Comparison of ENCODE assay signal across 9 mouse cellular contexts in genomic region chr7:99876345-99876744, GRCm38 (mm10). TPM values are rescaled to one million over a fixed set of nuclear protein-coding genes. Genes with fewer than 3 reads are reported as not detected.
DNase-seq lines count a peak whose midpoint lies in the region; ATAC-seq and TF ChIP-seq lines count a peak whose summit lies in the region.
"Had no signal": no experiment of that assay in that cellular context is flagged by ENCODE, and none has a peak within 500 bp of the region (broad histone marks: within the 10 kb centered on the region; RNA-seq: fewer than 3 reads in every experiment).

No protein-coding gene starts in this region.

- peaks cover 0 to 2% of the 10 kb centered on the region in 2 experiments; a peak in 1 of 4 replicates for H3K4me1 ChIP-seq in CH12.LX (ENCODE audit: control insufficient read depth in 1 of 2, insufficient read depth in 2 of 2)
- H3K4me1 ChIP-seq in embryonic facial prominence, embryonic 11.5 days (ENCODE audit: control insufficient read depth, insufficient read depth, low read length): no peaks in the 10 kb centered on the region
- H3K4me1 ChIP-seq: lung, embryonic 15.5 days had no signal

- H3K27ac ChIP-seq in CH12.LX (ENCODE audit: insufficient read depth, low read depth): no peak overlapping the region
- H3K27ac ChIP-seq in embryonic facial prominence, embryonic 11.5 days (replicated peaks; ENCODE audit: low read depth, low read length): no peak overlapping the region
- H3K27ac ChIP-seq: lung, embryonic 15.5 days had no signal

- no peak overlapping the region for H3K9ac ChIP-seq in CH12.LX (ENCODE audit: insufficient read depth, low read depth)
- no peak overlapping the region for H3K9ac ChIP-seq in embryonic facial prominence, embryonic 11.5 days (replicated peaks; ENCODE audit: low read length)
- H3K9ac ChIP-seq: lung, embryonic 15.5 days had no signal

- ATAC-seq in embryonic facial prominence, embryonic 11.5 days (replicated peaks; ENCODE audit: insufficient number of reproducible peaks, low FRiP score, low TSS enrichment, low read depth): 0 out of 2 replicates have a peak, but pooled peaks have one; percentile 34

- H3K36me3 ChIP-seq in CH12.LX (replicated peaks in 1 of 2; ENCODE audit: control insufficient read depth in 1 of 2, insufficient read depth in 1 of 2, low read length in 1 of 2): no peaks in the 10 kb centered on the region
- H3K36me3 ChIP-seq in embryonic facial prominence, embryonic 11.5 days (replicated peaks; ENCODE audit: control insufficient read depth, insufficient read depth, low read depth, low read length): no peaks in the 10 kb centered on the region
- H3K36me3 ChIP-seq: lung, embryonic 15.5 days had no signal

- H3K27me3 ChIP-seq in CH12.LX (replicated peaks): no peaks in the 10 kb centered on the region
- H3K27me3 ChIP-seq in embryonic facial prominence, embryonic 11.5 days (ENCODE audit: control insufficient read depth, insufficient read depth, low read length): no peaks in the 10 kb centered on the region
- H3K27me3 ChIP-seq: lung, embryonic 15.5 days had no signal

- peak; percentile 97 for TF ChIP-seq RAD21 in CH12.LX (IDR thresholded peaks at IDR 0.05; ENCODE audit: low read depth, low read length)

- TF ChIP-seq POLR2A in CH12.LX (IDR thresholded peaks at IDR 0.05; ENCODE audit: low read depth, low read length): no peak

- no peak overlapping the region for H3K4me3 ChIP-seq in CH12.LX (replicated peaks in 1 of 3; ENCODE audit: low read depth in 2 of 3, low read length in 2 of 3, poor library complexity in 1 of 3)
- H3K4me3 ChIP-seq in embryonic facial prominence, embryonic 11.5 days (ENCODE audit: low read depth, low read length): no peak overlapping the region
- H3K4me3 ChIP-seq: lung, embryonic 15.5 days had no signal

- H3K9me3 ChIP-seq in CH12.LX (replicated peaks; ENCODE audit: low read length): no peaks in the 10 kb centered on the region
- H3K9me3 ChIP-seq in embryonic facial prominence, embryonic 11.5 days (replicated peaks; ENCODE audit: control insufficient read depth, low read length): no peaks in the 10 kb centered on the region
- H3K9me3 ChIP-seq: lung, embryonic 15.5 days had no signal

- H3K4me2 ChIP-seq in CH12.LX (ENCODE audit: insufficient read depth, low read depth, poor library complexity, severe bottlenecking): no peak overlapping the region
- no peak overlapping the region for H3K4me2 ChIP-seq in embryonic facial prominence, embryonic 11.5 days (ENCODE audit: low read depth, low read length)
- H3K4me2 ChIP-seq: lung, embryonic 15.5 days had no signal

- no peaks in the 10 kb centered on the region for H3K79me2 ChIP-seq in CH12.LX (replicated peaks; ENCODE audit: control insufficient read depth, extremely low read depth, insufficient read depth, poor library complexity, severe bottlenecking)

- peak; percentile 87 for DNase-seq in CH12.LX (ENCODE audit: extremely low read depth)
- DNase-seq in adrenal gland, postnatal 36 days: peak; percentile 87 to 90
- peak; percentile 90 for DNase-seq in embryonic facial prominence, embryonic 11.5 days (ENCODE audit: low spot score)
- peak; percentile 73 for DNase-seq in heart, adult 8-10 months (ENCODE audit: low spot score)
- peak; percentile 70 to 91 for DNase-seq in kidney, postnatal 25 days
- DNase-seq in lung, adult 18-20 months: peak; percentile 67 to 75
- DNase-seq in ovary, postnatal 10 days (ENCODE audit: low spot score): peak; percentile 60
- DNase-seq in thymus, postnatal 0 days (ENCODE audit: low spot score): peak; percentile 91

- TF ChIP-seq CTCF in CH12.LX (conservative IDR thresholded peaks at IDR 0.05 in 1 of 2, IDR thresholded peaks at IDR 0.05 in 1 of 2; ENCODE audit: low read depth in 2 of 2, low read length in 2 of 2): peak; percentile 72 to 98

- in situ Hi-C loops in CH12.LX (cut with MboI; ENCODE audit: low pct_ligation_motif_present, low pct_unique_long_range_greater_than_20kb, low sequenced_read_pairs): loop anchor here (5.0 kb wide), 1 partner anchor 259 kb away; no protein-coding TSS in a partner anchor

- dilution Hi-C loops in CH12.LX (cut with MboI; ENCODE audit: extremely low pct_ligation_motif_present, extremely low pct_unique_long_range_greater_than_20kb, low sequenced_read_pairs): no loop called here

- WGBS in embryonic facial prominence, embryonic 11.5 days: 1% methylated on average over 3 of the region's 3 CpGs

- no peak for TF ChIP-seq EP300 in CH12.LX (IDR thresholded peaks at IDR 0.05; ENCODE audit: low read length)

TF ChIP-seq in CH12.LX, 34 proteins besides CTCF, POLR2A, EP300 and RAD21:
- TF ChIP-seq MYC (IDR thresholded peaks at IDR 0.05; ENCODE audit: low read depth, low read length): 0 out of 2 replicates have a peak, but pooled peaks have one; percentile 25
- TF ChIP-seq CHD1 (IDR thresholded peaks at IDR 0.05; ENCODE audit: low read depth, low read length): no peak
- TF ChIP-seq MXI1 (IDR thresholded peaks at IDR 0.05; ENCODE audit: low read depth, low read length): no peak
- no peak for TF ChIP-seq TCF12 (IDR thresholded peaks at IDR 0.05; ENCODE audit: low read depth, low read length)
- TF ChIP-seq USF1 (IDR thresholded peaks at IDR 0.05; ENCODE audit: low read depth, low read length): no peak
- no peak for TF ChIP-seq E2F4 (IDR thresholded peaks at IDR 0.05; ENCODE audit: insufficient replicate concordance, low read depth, low read length)
- no peak for TF ChIP-seq HCFC1 (IDR thresholded peaks at IDR 0.05; ENCODE audit: low read depth, low read length)
- no peak for TF ChIP-seq POLR2AphosphoS2 (IDR thresholded peaks at IDR 0.05; ENCODE audit: low read depth, low read length)
- no peak for TF ChIP-seq JUND (conservative IDR thresholded peaks at IDR 0.05; ENCODE audit: low read depth, low read length)
- no peak for TF ChIP-seq ETS1 (conservative IDR thresholded peaks at IDR 0.05; ENCODE audit: low read depth, low read length)
- no peak for TF ChIP-seq MAFK (IDR thresholded peaks at IDR 0.05; ENCODE audit: insufficient replicate concordance, low read length)
- TF ChIP-seq PAX5 (IDR thresholded peaks at IDR 0.05; ENCODE audit: low read length): no peak
- TF ChIP-seq JUN (IDR thresholded peaks at IDR 0.05; ENCODE audit: insufficient read depth, low read depth, low read length): no peak
- peak; percentile 93 for TF ChIP-seq SMC3 (IDR thresholded peaks at IDR 0.05; ENCODE audit: low read depth, low read length)
- TF ChIP-seq ZMIZ1 (IDR thresholded peaks at IDR 0.05; ENCODE audit: low read depth, low read length): no peak
- TF ChIP-seq ZNF384 (IDR thresholded peaks at IDR 0.05; ENCODE audit: low read depth, low read length): no peak
- TF ChIP-seq BHLHE40 (IDR thresholded peaks at IDR 0.05; ENCODE audit: low read depth, low read length): no peak
- TF ChIP-seq KAT2A (IDR thresholded peaks at IDR 0.05; ENCODE audit: insufficient replicate concordance, low read length): no peak
- TF ChIP-seq NRF1 (IDR thresholded peaks at IDR 0.05; ENCODE audit: low read depth, low read length): no peak
- TF ChIP-seq MEF2A (IDR thresholded peaks at IDR 0.05; ENCODE audit: borderline replicate concordance, low read depth, low read length): no peak
- TF ChIP-seq TBP (conservative IDR thresholded peaks at IDR 0.05; ENCODE audit: low read depth, low read length): no peak
- TF ChIP-seq UBTF (IDR thresholded peaks at IDR 0.05; ENCODE audit: low read depth, low read length): no peak
- peak; percentile 72 for TF ChIP-seq ZC3H11A (IDR thresholded peaks at IDR 0.05; ENCODE audit: low read depth, low read length)
- no peak for TF ChIP-seq ZKSCAN1 (IDR thresholded peaks at IDR 0.05; ENCODE audit: borderline replicate concordance, low read depth, low read length)
- TF ChIP-seq IRF4 (IDR thresholded peaks at IDR 0.05; ENCODE audit: low read depth, low read length): 0 out of 2 replicates have a peak, but pooled peaks have one; percentile 25

RNA-seq across cellular contexts. Expression of gene Spcs2, which starts 13.1 kb away (rescaled TPM):
- total RNA-seq in CH12.LX (2012; rRNA removed): 203 and 247 TPM in 2 replicates
- 268 and 272 TPM in 2 replicates for total RNA-seq in CH12.LX (2014; rRNA removed)
- polyA plus RNA-seq in CH12.LX (2012; ENCODE audit: insufficient read length, low read depth): 232 and 242 TPM in 2 replicates
- total RNA-seq in adrenal gland, postnatal 36 days (2021): 100 to 1,000 TPM; 181 to 214 TPM
- 350 and 360 TPM in 2 replicates for polyA plus RNA-seq in embryonic facial prominence, embryonic 11.5 days (2014; fragmentation: Nextera tagmentation; extraction: Ambion mirVana)
- 10 to 100 TPM; 60.3 to 67.9 (median 63.1) TPM for total RNA-seq in heart, adult 8-10 months (2022)
- 491 and 521 TPM in 2 replicates for polyA plus RNA-seq in thymus, postnatal 0 days (2015; fragmentation: Nextera tagmentation; extraction: Ambion mirVana)

RNA-seq across cellular contexts. Expression of gene Xrra1, which starts 17.4 kb away (rescaled TPM):
- total RNA-seq in CH12.LX (2012; rRNA removed) (0.25 and 0.59 TPM in 2 replicates), CH12.LX (2014; rRNA removed) (0.17 and 0.39 TPM in 2 replicates)
- 0.49 and 0.65 TPM in 2 replicates for polyA plus RNA-seq in CH12.LX (2012; ENCODE audit: insufficient read length, low read depth)
- total RNA-seq in adrenal gland, postnatal 36 days (2021): 1 to 10 TPM in 1 of 2 experiments, under 1 TPM in 1; 0.33 to 5.5 TPM
- polyA plus RNA-seq in embryonic facial prominence, embryonic 11.5 days (2014; fragmentation: Nextera tagmentation; extraction: Ambion mirVana): 0.20 and 0.52 TPM in 2 replicates
- not detected for total RNA-seq in heart, adult 8-10 months (2022)
- polyA plus RNA-seq in thymus, postnatal 0 days (2015; fragmentation: Nextera tagmentation; extraction: Ambion mirVana): 9.4 and 13.8 TPM in 2 replicates

RNA-seq across cellular contexts. Expression of gene Neu3, which starts 48.1 kb away (rescaled TPM):
- 8.5 and 9.1 TPM in 2 replicates for total RNA-seq in CH12.LX (2012; rRNA removed)
- total RNA-seq in CH12.LX (2014; rRNA removed): 8.9 and 11.0 TPM in 2 replicates
- 11.2 and 11.5 TPM in 2 replicates for polyA plus RNA-seq in CH12.LX (2012; ENCODE audit: insufficient read length, low read depth)
- total RNA-seq in adrenal gland, postnatal 36 days (2021): 1 to 10 TPM; 2.3 to 2.4 TPM
- 1.6 and 1.7 TPM in 2 replicates for polyA plus RNA-seq in embryonic facial prominence, embryonic 11.5 days (2014; fragmentation: Nextera tagmentation; extraction: Ambion mirVana)
- 1 to 10 TPM; 3.3 to 5.4 (median 4.8) TPM for total RNA-seq in heart, adult 8-10 months (2022)
- 15.1 and 15.3 TPM in 2 replicates for polyA plus RNA-seq in thymus, postnatal 0 days (2015; fragmentation: Nextera tagmentation; extraction: Ambion mirVana)
